Mouse (Mus musculus): ENCODE data around the gene Dync1i1. TPM values are rescaled to one million over a fixed set of nuclear protein-coding genes. Genes with fewer than 3 reads are reported as not detected.

Gene Dync1i1
- total RNA-seq, 1 experiment from 2014 or later: not detected

Other genes with a start within 250 kb of the Dync1i1 start
- gene Pdk4, start 229.3 kb upstream of the Dync1i1 start, total RNA-seq (2017): not detected in 3 replicates

All from monocyte, adult 5-6 weeks (primary cell).